Mouse (Mus musculus) MEL (cell line): Measurements from ENCODE around the gene Fam72a. TPM values are rescaled to one million over a fixed set of nuclear protein-coding genes. Genes with fewer than 3 reads are reported as not detected.

ENCODE experiments used
- DNase-seq: peaks from one replicate; pipeline ENCODE4 v3.0.0; 2011; ENCODE audit warnings: low read depth, low spot score
- H3K27ac ChIP-seq: 2 replicates; pipeline ENCODE4 v1.5.1; 2012; ENCODE audit warnings: low read depth, mild to moderate bottlenecking, control low read depth, low read length, moderate library complexity; ENCODE audit not compliant: control insufficient read depth
- H3K27me3 ChIP-seq, 2 experiments: fragments of 150-350 bp in 1 of 2; sonication (generic) in 1 of 2; 2 replicates each; pipeline ENCODE4 v1.6.1; 2012; ENCODE audit warnings: low read length in 2 of 2, mild to moderate bottlenecking in 2 of 2, improper control_type of control experiment in 1 of 2, moderate library complexity in 1 of 2; ENCODE audit not compliant: insufficient read depth in 2 of 2, control insufficient read depth in 1 of 2
- H3K36me3 ChIP-seq, 2 experiments: 2 replicates each; pipeline ENCODE4 v1.6.1; 2012 to 2014; ENCODE audit warnings: low read length in 2 of 2, improper control_type of control experiment in 1 of 2, inconsistent platforms in 1 of 2, mild to moderate bottlenecking in 1 of 2; ENCODE audit not compliant: insufficient read depth in 2 of 2, control insufficient read depth in 1 of 2
- H3K4me1 ChIP-seq, 2 experiments: fragments of 150-350 bp in 1 of 2; sonication (generic) in 1 of 2; 2 replicates each; pipeline ENCODE4 v1.6.1; 2012; ENCODE audit warnings: low read length in 2 of 2, improper control_type of control experiment in 1 of 2, mild to moderate bottlenecking in 1 of 2; ENCODE audit not compliant: insufficient read depth in 2 of 2, control insufficient read depth in 1 of 2
- H3K4me3 ChIP-seq, 2 experiments: fragments of 150-350 bp in 1 of 2; sonication (generic) in 1 of 2; 2 replicates each; pipeline ENCODE4 v1.5.1; 2012; ENCODE audit warnings: low read depth in 2 of 2, low read length in 2 of 2, mild to moderate bottlenecking in 2 of 2, moderate library complexity in 2 of 2, control low read depth in 1 of 2, improper control_type of control experiment in 1 of 2; ENCODE audit not compliant: control insufficient read depth in 1 of 2, insufficient read depth in 1 of 2
- H3K79me2 ChIP-seq: 2 replicates; pipeline ENCODE4 v1.6.1; 2012; ENCODE audit warnings: mild to moderate bottlenecking, low read length, moderate library complexity; ENCODE audit not compliant: control insufficient read depth, poor library complexity, insufficient read depth
- H3K9ac ChIP-seq: 2 replicates; pipeline ENCODE4 v1.6.1; 2012; ENCODE audit warnings: low read depth, mild to moderate bottlenecking, control low read depth, low read length, moderate library complexity; ENCODE audit not compliant: control insufficient read depth, poor library complexity, severe bottlenecking
- H3K9me3 ChIP-seq: fragments of 150-350 bp; sonication (generic); replicated peaks from 2 replicates; pipeline ENCODE4 v1.6.1; 2012; ENCODE audit warnings: mild to moderate bottlenecking, low read length, improper control_type of control experiment, moderate library complexity; ENCODE audit not compliant: insufficient read depth
- BHLHE40 ChIP-seq: IDR thresholded peaks from 2 replicates; pipeline ENCODE4 v1.6.1; 2012; ENCODE audit warnings: low read depth, mild to moderate bottlenecking, inconsistent platforms, low read length, improper control_type of control experiment, borderline replicate concordance
- CHD1 ChIP-seq: IDR thresholded peaks from 2 replicates; pipeline ENCODE4 v1.6.1; 2012; ENCODE audit warnings: low read depth, mild to moderate bottlenecking, inconsistent platforms, low read length, improper control_type of control experiment
- CHD2 ChIP-seq: IDR thresholded peaks from 2 replicates; pipeline ENCODE4 v1.6.1; 2011; ENCODE audit warnings: low read length, improper control_type of control experiment
- CTCF ChIP-seq, 3 experiments: IDR thresholded peaks in 2 of 3; conservative IDR thresholded peaks in 1 of 3; 2 replicates each; pipeline ENCODE4 v1.5.1; 2011 to 2012; ENCODE audit warnings: low read length in 3 of 3, low read depth in 2 of 3, mild to moderate bottlenecking in 2 of 3, improper control_type of control experiment in 1 of 3, inconsistent platforms in 1 of 3, mixed read lengths in 1 of 3, moderate library complexity in 1 of 3; ENCODE audit not compliant: control insufficient read depth in 1 of 3, insufficient read depth in 1 of 3, poor library complexity in 1 of 3, severe bottlenecking in 1 of 3
- E2F4 ChIP-seq: IDR thresholded peaks from 2 replicates; pipeline ENCODE4 v1.6.1; 2011; ENCODE audit warnings: low read depth, low read length, improper control_type of control experiment, borderline replicate concordance
- ELF1 ChIP-seq: IDR thresholded peaks from 2 replicates; pipeline ENCODE4 v1.6.1; 2014; ENCODE audit warnings: low read depth, mild to moderate bottlenecking, inconsistent platforms, low read length, improper control_type of control experiment, moderate library complexity
- EP300 ChIP-seq, 2 experiments: IDR thresholded peaks; 2 replicates each; pipeline ENCODE4 v1.6.1; 2011; ENCODE audit warnings: improper control_type of control experiment in 2 of 2, low read length in 2 of 2, low read depth in 1 of 2, mild to moderate bottlenecking in 1 of 2
- ETS1 ChIP-seq: IDR thresholded peaks from 2 replicates; pipeline ENCODE4 v1.6.1; 2012; ENCODE audit warnings: low read depth, mild to moderate bottlenecking, inconsistent platforms, low read length, improper control_type of control experiment, moderate library complexity
- GABPA ChIP-seq: IDR thresholded peaks from 2 replicates; pipeline ENCODE4 v1.6.1; 2012; ENCODE audit warnings: low read depth, mild to moderate bottlenecking, inconsistent platforms, low read length, improper control_type of control experiment, moderate library complexity
- GATA1 ChIP-seq: IDR thresholded peaks from 2 replicates; pipeline ENCODE4 v1.6.1; 2011; ENCODE audit warnings: low read depth, low read length, improper control_type of control experiment
- HCFC1 ChIP-seq: IDR thresholded peaks from 2 replicates; pipeline ENCODE4 v1.6.1; 2012; ENCODE audit warnings: low read depth, mild to moderate bottlenecking, inconsistent platforms, low read length, improper control_type of control experiment, moderate library complexity
- JUND ChIP-seq: IDR thresholded peaks from 2 replicates; pipeline ENCODE4 v1.6.1; 2011; ENCODE audit warnings: low read depth, mild to moderate bottlenecking, improper control_type of control experiment, low read length
- KAT2A ChIP-seq: conservative IDR thresholded peaks from 2 replicates; pipeline ENCODE4 v1.6.1; 2012; ENCODE audit warnings: low read depth, low read length, improper control_type of control experiment, inconsistent platforms
- MAFK ChIP-seq: IDR thresholded peaks from 2 replicates; pipeline ENCODE4 v1.6.1; 2011; ENCODE audit warnings: low read depth, mild to moderate bottlenecking, low read length, improper control_type of control experiment, borderline replicate concordance
- MAX ChIP-seq: IDR thresholded peaks from 2 replicates; pipeline ENCODE4 v1.6.1; 2011; ENCODE audit warnings: low read length, improper control_type of control experiment
- MAZ ChIP-seq: IDR thresholded peaks from 2 replicates; pipeline ENCODE4 v1.6.1; 2012; ENCODE audit warnings: low read depth, mild to moderate bottlenecking, inconsistent platforms, low read length, improper control_type of control experiment
- MEF2A ChIP-seq: IDR thresholded peaks from 2 replicates; pipeline ENCODE4 v1.6.1; 2014; ENCODE audit warnings: low read depth, mild to moderate bottlenecking, inconsistent platforms, low read length, improper control_type of control experiment; ENCODE audit not compliant: poor library complexity, insufficient replicate concordance, severe bottlenecking; ENCODE audit errors: extremely low read depth
- MXI1 ChIP-seq: IDR thresholded peaks from 2 replicates; pipeline ENCODE4 v1.6.1; 2011; ENCODE audit warnings: mild to moderate bottlenecking, low read depth, low read length, improper control_type of control experiment
- MYB ChIP-seq: IDR thresholded peaks from 2 replicates; pipeline ENCODE4 v1.6.1; 2011; ENCODE audit warnings: mild to moderate bottlenecking, low read depth, low read length, improper control_type of control experiment
- NELFE ChIP-seq: IDR thresholded peaks from 2 replicates; pipeline ENCODE4 v1.6.1; 2011; ENCODE audit warnings: low read depth, low read length, improper control_type of control experiment
- NRF1 ChIP-seq: IDR thresholded peaks from 2 replicates; pipeline ENCODE4 v1.6.1; 2014; ENCODE audit warnings: low read depth, mild to moderate bottlenecking, inconsistent platforms, low read length, improper control_type of control experiment, moderate library complexity; ENCODE audit not compliant: poor library complexity, insufficient read depth, severe bottlenecking
- POLR2A ChIP-seq, 2 experiments: IDR thresholded peaks; 2 replicates each; pipeline ENCODE4 v1.6.1; 2011 to 2012; ENCODE audit warnings: low read length in 2 of 2, mild to moderate bottlenecking in 2 of 2, control low read depth in 1 of 2, improper control_type of control experiment in 1 of 2, low read depth in 1 of 2, moderate library complexity in 1 of 2; ENCODE audit not compliant: control insufficient read depth in 1 of 2, insufficient read depth in 1 of 2, poor library complexity in 1 of 2
- POLR2AphosphoS2 ChIP-seq: IDR thresholded peaks from 2 replicates; pipeline ENCODE4 v1.6.1; 2011; ENCODE audit warnings: low read length, improper control_type of control experiment
- POLR2AphosphoS5 ChIP-seq: IDR thresholded peaks from 2 replicates; pipeline ENCODE4 v1.6.1; 2012; ENCODE audit warnings: low read depth, borderline replicate concordance, mild to moderate bottlenecking, inconsistent platforms, low read length, moderate library complexity, mixed read lengths
- RAD21 ChIP-seq: IDR thresholded peaks from 2 replicates; pipeline ENCODE4 v1.6.1; 2011; ENCODE audit warnings: mild to moderate bottlenecking, low read depth, low read length, improper control_type of control experiment
- RCOR1 ChIP-seq: IDR thresholded peaks from 2 replicates; pipeline ENCODE4 v1.6.1; 2012; ENCODE audit warnings: low read depth, mild to moderate bottlenecking, inconsistent platforms, low read length, improper control_type of control experiment
- SIN3A ChIP-seq: IDR thresholded peaks from 2 replicates; pipeline ENCODE4 v1.6.1; 2012; ENCODE audit warnings: low read length, improper control_type of control experiment, inconsistent platforms
- TBP ChIP-seq: IDR thresholded peaks from 2 replicates; pipeline ENCODE4 v1.8.0; 2011; ENCODE audit warnings: low read depth, low read length, improper control_type of control experiment
- TCF12 ChIP-seq: IDR thresholded peaks from 2 replicates; pipeline ENCODE4 v1.6.1; 2014; ENCODE audit warnings: low read depth, mild to moderate bottlenecking, inconsistent platforms, low read length, improper control_type of control experiment, moderate library complexity
- UBTF ChIP-seq: IDR thresholded peaks from 2 replicates; pipeline ENCODE4 v1.6.1; 2012; ENCODE audit warnings: low read depth, mild to moderate bottlenecking, inconsistent platforms, low read length, improper control_type of control experiment, moderate library complexity, borderline replicate concordance; ENCODE audit not compliant: insufficient read depth
- USF1 ChIP-seq: IDR thresholded peaks from 2 replicates; pipeline ENCODE4 v1.6.1; 2014; ENCODE audit warnings: low read depth, mild to moderate bottlenecking, inconsistent platforms, low read length, improper control_type of control experiment, moderate library complexity
- USF2 ChIP-seq, 2 experiments: IDR thresholded peaks; 2 replicates each; pipeline ENCODE4 v1.6.1; 2011 to 2012; ENCODE audit warnings: improper control_type of control experiment in 2 of 2, low read length in 2 of 2, borderline replicate concordance in 1 of 2, inconsistent platforms in 1 of 2, low read depth in 1 of 2, mild to moderate bottlenecking in 1 of 2; ENCODE audit not compliant: insufficient read depth in 1 of 2
- ZC3H11A ChIP-seq: IDR thresholded peaks from 2 replicates; pipeline ENCODE4 v1.6.1; 2012; ENCODE audit warnings: low read depth, mild to moderate bottlenecking, inconsistent platforms, low read length, improper control_type of control experiment
- ZMIZ1 ChIP-seq: IDR thresholded peaks from 2 replicates; pipeline ENCODE4 v1.6.1; 2012; ENCODE audit warnings: low read depth, mild to moderate bottlenecking, inconsistent platforms, low read length, improper control_type of control experiment, moderate library complexity
- polyA plus RNA-seq, 2 experiments: library from polyadenylated mRNA; stranded (reverse) in 1 of 2; unstranded in 1 of 2; fragments of >175 nt in 1 of 2; fragments of >200 nt in 1 of 2; gene quantifications; 2 replicates each; pipeline versions ENCODE4 v1.2.1 to v1.2.4; 2012; ENCODE audit warnings: low replicate concordance in 2 of 2, low read depth in 1 of 2; ENCODE audit not compliant: insufficient read length in 2 of 2, insufficient read depth in 1 of 2, missing spikeins in 1 of 2
- total RNA-seq: library from RNA; depleted of rRNA; stranded (reverse); fragments of 300-350 nt; gene quantifications from 2 replicates; pipeline ENCODE4 v1.2.3, GENCODE M21; 2012; rRNA removed

The Fam72a gene
- 8.1 and 8.2 TPM in 2 replicates for total RNA-seq
- polyA plus RNA-seq: 1 to 10 TPM in 1 of 2 experiments, not detected in 1; 8.8 TPM

DNA sequence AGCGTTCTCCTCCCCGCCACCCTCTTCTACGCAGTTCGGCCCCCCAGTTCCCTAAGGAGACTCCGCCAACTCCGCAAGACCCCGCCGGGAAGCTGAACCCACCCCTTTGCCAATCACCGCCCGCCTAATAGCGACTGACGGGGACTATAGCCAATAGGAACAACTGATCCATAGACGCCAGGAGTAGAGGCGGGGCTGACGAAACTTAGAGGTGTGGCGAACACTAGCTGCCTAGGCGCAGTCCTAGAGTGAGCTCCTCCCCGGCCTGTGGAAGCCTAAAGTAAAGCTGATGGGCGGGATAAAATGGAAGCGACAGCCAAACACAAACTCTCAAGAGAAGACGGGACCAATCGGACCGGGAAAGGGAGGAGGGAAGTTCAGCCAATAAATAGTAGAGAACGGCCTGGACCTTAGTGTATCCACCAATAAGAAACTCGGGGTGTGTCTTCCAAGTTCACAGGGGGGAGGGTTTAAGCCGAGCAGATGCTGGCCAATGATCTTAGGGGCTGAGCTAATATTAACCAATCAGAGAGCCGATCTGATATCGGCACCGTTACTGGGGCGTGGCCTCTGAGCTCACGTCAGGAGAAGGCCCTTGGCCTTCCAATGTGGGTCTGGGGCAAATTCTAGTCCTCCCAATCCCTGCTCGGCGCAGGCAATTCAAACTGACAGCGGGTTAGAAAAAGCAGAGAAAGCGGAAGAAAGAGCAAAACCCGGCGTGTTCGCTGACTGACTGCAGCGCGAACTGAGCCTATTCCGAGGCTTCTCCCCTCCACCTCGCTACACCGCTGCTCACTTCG, at the start of gene Fam72a, which contains the start of gene Srgap2:
Gene Fam72a, plus strand, starts transcription at position 623 of the 800 bp plus-strand sequence.
Gene Srgap2, minus strand, starts transcription at position 72 of the 800 bp plus-strand sequence.
- Histone ChIP-seq H3K27ac (peak within 1 kb of the TSS; percentile 96), H3K79me2 (peaks cover 55% of the 10 kb centered on the region), H3K36me3 (peaks cover 0 to 31% of the 10 kb centered on the region in 2 experiments; a peak in 2 of 4 replicates), H3K4me1 (peaks cover 0 to 17% of the 10 kb centered on the region in 2 experiments; a peak in 2 of 4 replicates), H3K4me3 (peak within 1 kb of the TSS; percentile 89 to 98), H3K9ac (peak within 1 kb of the TSS; percentile 87), H3K27me3 (no peaks in the 10 kb centered on the region), H3K9me3 (no peaks in the 10 kb centered on the region)
- DNase-seq: peak; percentile 100
- TF ChIP-seq MYB (0 out of 2 replicates have a peak, but pooled peaks have one; percentile 4), TCF12 (peak; percentile 69), JUND (no peak), ELF1 (peak; percentile 83), E2F4 (peak; percentile 72; the same call in 1 of the 2 replicates), POLR2AphosphoS5 (peak; percentile 64; the same call in 1 of the 2 replicates), POLR2A (IDR thresholded peaks at IDR 0.05; ENCODE audit: control insufficient read depth in 1 of 2, insufficient read depth in 1 of 2, low read depth in 1 of 2, low read length in 2 of 2, poor library complexity in 1 of 2) (peak; percentile 91 to 94), USF2 (IDR thresholded peaks at IDR 0.05; ENCODE audit: borderline replicate concordance in 1 of 2, insufficient read depth in 1 of 2, low read depth in 1 of 2, low read length in 2 of 2) (no peak), POLR2AphosphoS2 (peak; percentile 97), RCOR1 (no peak), ZMIZ1 (no peak; the same call in 1 of the 2 replicates), MXI1 (peak; percentile 99), TBP (peak; percentile 96), MAZ (0 out of 2 replicates have a peak, but pooled peaks have one; percentile 72), SIN3A (peak; percentile 98), MAFK (no peak), HCFC1 (peak; percentile 69), BHLHE40 (no peak), CHD1 (no peak), UBTF (no peak), RAD21 (no peak), KAT2A (peak; percentile 11; the same call in 1 of the 2 replicates), MAX (peak; percentile 92), ZC3H11A (no peak), USF1 (no peak), CHD2 (peak; percentile 87), GATA1 (peak; percentile 77), ETS1 (peak; percentile 34; the same call in 1 of the 2 replicates), NRF1 (peak; percentile 32; the same call in 1 of the 2 replicates), GABPA (no peak), MEF2A (no peak), EP300 (IDR thresholded peaks at IDR 0.05; ENCODE audit: low read depth in 1 of 2, low read length in 2 of 2) (no peak), NELFE (peak; percentile 99), CTCF (IDR thresholded peaks at IDR 0.05 in 2 of 3, conservative IDR thresholded peaks at IDR 0.05 in 1 of 3; ENCODE audit: control insufficient read depth in 1 of 3, insufficient read depth in 1 of 3, low read depth in 2 of 3, low read length in 3 of 3, poor library complexity in 1 of 3, severe bottlenecking in 1 of 3) (no peak)
